Mouse (Mus musculus) megakaryocyte, embryonic 14.5 days (primary cell): Measurements from ENCODE around the gene Slc6a6. TPM values are rescaled to one million over a fixed set of nuclear protein-coding genes. Genes with fewer than 3 reads are reported as not detected.

ENCODE experiments used
- H3K27me3 ChIP-seq: replicated peaks from 2 replicates; pipeline ENCODE3; 2012; ENCODE audit warnings: inconsistent platforms
- H3K36me3 ChIP-seq: replicated peaks from 2 replicates; pipeline ENCODE3; 2012; ENCODE audit warnings: low read length, inconsistent platforms, mixed read lengths
- H3K4me1 ChIP-seq: 2 replicates; pipeline ENCODE4 v1.6.1; 2012; ENCODE audit warnings: inconsistent platforms
- H3K4me3 ChIP-seq: replicated peaks from 2 replicates; pipeline ENCODE3; 2012; ENCODE audit warnings: moderate library complexity, mild to moderate bottlenecking, inconsistent platforms
- H3K9me3 ChIP-seq: 2 replicates; pipeline ENCODE4 v1.6.1; 2012; ENCODE audit warnings: inconsistent platforms
- FLI1 ChIP-seq: IDR thresholded peaks from 2 replicates; pipeline ENCODE4 v1.6.1; 2012; ENCODE audit warnings: low read length, inconsistent platforms, mixed read lengths
- GATA1 ChIP-seq: IDR thresholded peaks from 3 replicates; pipeline ENCODE4 v1.6.1; 2012; ENCODE audit warnings: mixed read lengths, low read length, inconsistent platforms, borderline replicate concordance
- polyA plus RNA-seq: library from polyadenylated mRNA; stranded (reverse); fragments of >175 nt; gene quantifications from 2 replicates; pipeline ENCODE4 v1.2.3, GENCODE M21; 2012; ENCODE audit warnings: low replicate concordance; ENCODE audit not compliant: insufficient read depth

Gene Slc6a6
- polyA plus RNA-seq, 1 experiment = 27.7 TPM

GRCm38 (mm10) chr6:91750976-91751375, 67.1 kb downstream of the Slc6a6 start:
- Histone ChIP-seq H3K9me3 (no peaks in the 10 kb centered on the region), H3K4me1 (peaks cover 27% of the 10 kb centered on the region), H3K27me3 (no peaks in the 10 kb centered on the region), H3K4me3 (no peak overlapping the region), H3K36me3 (peaks cover 98% of the 10 kb centered on the region)
- TF ChIP-seq GATA1 = no peak
- no peak for TF ChIP-seq FLI1

- peaks cover 38% of the 10 kb centered on the region for H3K4me1 ChIP-seq
- TF ChIP-seq GATA1 (no peak), FLI1 (no peak)
- no peaks in the 10 kb centered on the region for H3K27me3 ChIP-seq
- H3K4me3 ChIP-seq = no peak overlapping the region
- H3K9me3 ChIP-seq = no peaks in the 10 kb centered on the region
- peaks cover 98% of the 10 kb centered on the region for H3K36me3 ChIP-seq
Measured at GRCm38 (mm10) chr6:91752884-91753283, 69.0 kb downstream of the Slc6a6 start.

- no peaks in the 10 kb centered on the region for H3K9me3 ChIP-seq
- peaks cover 97% of the 10 kb centered on the region for H3K36me3 ChIP-seq
- no peak for TF ChIP-seq GATA1
- no peak for TF ChIP-seq FLI1
- H3K4me3 ChIP-seq = no peak overlapping the region
- peaks cover 43% of the 10 kb centered on the region for H3K4me1 ChIP-seq
- no peaks in the 10 kb centered on the region for H3K27me3 ChIP-seq
Measured at GRCm38 (mm10) chr6:91754098-91754497, 70.2 kb downstream of the Slc6a6 start.

- H3K27me3 ChIP-seq = no peaks in the 10 kb centered on the region
- peaks cover 98% of the 10 kb centered on the region for H3K36me3 ChIP-seq
- no peaks in the 10 kb centered on the region for H3K9me3 ChIP-seq
- H3K4me1 ChIP-seq = peaks cover 43% of the 10 kb centered on the region
- TF ChIP-seq FLI1 = no peak
- TF ChIP-seq GATA1 = no peak
- no peak overlapping the region for H3K4me3 ChIP-seq
Measured at GRCm38 (mm10) chr6:91754845-91755244, 71.0 kb downstream of the Slc6a6 start.

GRCm38 (mm10) chr6:91762051-91762742, 78.3 kb downstream of the Slc6a6 start:
- H3K4me3 ChIP-seq = no peak overlapping the region
- TF ChIP-seq GATA1 = no peak
- no peak for TF ChIP-seq FLI1

GRCm38 (mm10) chr6:91767550-91767949, 83.7 kb downstream of the Slc6a6 start:
- peaks cover 31% of the 10 kb centered on the region for H3K27me3 ChIP-seq
- H3K36me3 ChIP-seq = no peaks in the 10 kb centered on the region
- H3K4me3 ChIP-seq = no peak overlapping the region
- H3K9me3 ChIP-seq = peaks cover 4% of the 10 kb centered on the region
- TF ChIP-seq FLI1 = no peak
- no peak for TF ChIP-seq GATA1
- peaks cover 24% of the 10 kb centered on the region for H3K4me1 ChIP-seq

More at GRCm38 (mm10) chr6:91762051-91762742, 78.3 kb downstream of the Slc6a6 start:
- H3K36me3 ChIP-seq = peaks cover 35% of the 10 kb centered on the region
- peaks cover 28% of the 10 kb centered on the region for H3K4me1 ChIP-seq
- H3K9me3 ChIP-seq = no peaks in the 10 kb centered on the region
- peaks cover 22% of the 10 kb centered on the region for H3K27me3 ChIP-seq

GRCm38 (mm10) chr6:91773951-91774350, 90.1 kb downstream of the Slc6a6 start:
- Histone ChIP-seq H3K4me1 (peaks cover 5% of the 10 kb centered on the region; the same call in 1 of the 2 replicates), H3K27me3 (peaks cover 53% of the 10 kb centered on the region), H3K9me3 (peaks cover 4% of the 10 kb centered on the region), H3K4me3 (no peak overlapping the region), H3K36me3 (no peaks in the 10 kb centered on the region)
- TF ChIP-seq GATA1 (no peak), FLI1 (no peak)

GRCm38 (mm10) chr6:91776543-91776942, 92.7 kb downstream of the Slc6a6 start:
- TF ChIP-seq FLI1 = no peak
- TF ChIP-seq GATA1 = no peak
- Histone ChIP-seq H3K4me1 (peaks cover 5% of the 10 kb centered on the region; the same call in 1 of the 2 replicates), H3K27me3 (peaks cover 66% of the 10 kb centered on the region), H3K36me3 (no peaks in the 10 kb centered on the region), H3K4me3 (no peak overlapping the region), H3K9me3 (no peaks in the 10 kb centered on the region; the same call in 1 of the 2 replicates)

GRCm38 (mm10) chr6:91779206-91779605, 95.4 kb downstream of the Slc6a6 start:
- H3K36me3 ChIP-seq = no peaks in the 10 kb centered on the region
- H3K4me3 ChIP-seq = no peak overlapping the region
- H3K4me1 ChIP-seq = peaks cover 5% of the 10 kb centered on the region; the same call in 1 of the 2 replicates
- TF ChIP-seq GATA1 (no peak), FLI1 (no peak)
- H3K27me3 ChIP-seq = peaks cover 71% of the 10 kb centered on the region
- H3K9me3 ChIP-seq = no peaks in the 10 kb centered on the region

- no peaks in the 10 kb centered on the region for H3K9me3 ChIP-seq
- H3K36me3 ChIP-seq = no peaks in the 10 kb centered on the region
- H3K27me3 ChIP-seq = peaks cover 76% of the 10 kb centered on the region
- no peaks in the 10 kb centered on the region for H3K4me1 ChIP-seq
- TF ChIP-seq FLI1 = no peak
- no peak for TF ChIP-seq GATA1
- H3K4me3 ChIP-seq = no peak overlapping the region
Measured at GRCm38 (mm10) chr6:91785018-91785417, 101.2 kb downstream of the Slc6a6 start.
